Mouse (Mus musculus) left cerebral cortex, adult 11 months (tissue): ENCODE results near the gene Tfeb.

ENCODE experiments used
- DNase-seq: peaks from one replicate; pipeline ENCODE4 v3.0.0; 2022; ENCODE audit warnings: low spot score

Gene Tfeb

GRCm38 (mm10) chr17:47736856-47737255 lies at the start of gene Tfeb:
Gene Tfeb (plus strand): TSS chr17:47737030.
- peak; percentile 93 for DNase-seq

GRCm38 (mm10) chr17:47687409-47688343 lies 49.2 kb upstream of the Tfeb start:
- DNase-seq = peak; percentile 94

- DNase-seq = no peak
Measured at GRCm38 (mm10) chr17:47688344-47688607, 48.6 kb upstream of the Tfeb start, which contains the start of gene Tomm6. Gene Tomm6 (minus strand): TSS chr17:47688386.

- no peak for DNase-seq
Measured at GRCm38 (mm10) chr17:47688608-47689575, 47.9 kb upstream of the Tfeb start, which contains the start of gene Frs3. Gene Frs3 (plus strand): TSS chr17:47689030.

- no peak for DNase-seq
Measured at GRCm38 (mm10) chr17:47689894-47690293, 46.9 kb upstream of the Tfeb start.

- DNase-seq = no peak
Measured at GRCm38 (mm10) chr17:47691650-47692049, 45.2 kb upstream of the Tfeb start.

GRCm38 (mm10) chr17:47693671-47694441 lies 43.0 kb upstream of the Tfeb start:
- no peak for DNase-seq

GRCm38 (mm10) chr17:47694442-47694502 lies 42.6 kb upstream of the Tfeb start, which contains the start of gene Gm21981:
Gene Gm21981 (minus strand): TSS chr17:47694455.
- no peak for DNase-seq

- DNase-seq = peak; percentile 95
Measured at GRCm38 (mm10) chr17:47694503-47695336, 42.1 kb upstream of the Tfeb start, which contains the start of gene Prickle4. Gene Prickle4 (minus strand): TSS chr17:47694736.

GRCm38 (mm10) chr17:47695337-47695710 lies 41.5 kb upstream of the Tfeb start:
- DNase-seq = no peak

GRCm38 (mm10) chr17:47698156-47698555 lies 38.7 kb upstream of the Tfeb start:
- no peak for DNase-seq

- no peak for DNase-seq
Measured at GRCm38 (mm10) chr17:47699055-47699454, 37.8 kb upstream of the Tfeb start.

GRCm38 (mm10) chr17:47701793-47702192 lies 35.0 kb upstream of the Tfeb start:
- no peak for DNase-seq

GRCm38 (mm10) chr17:47702548-47703345 lies 34.1 kb upstream of the Tfeb start:
- DNase-seq = no peak

GRCm38 (mm10) chr17:47703556-47703955 lies 33.3 kb upstream of the Tfeb start:
- DNase-seq = no peak

- no peak for DNase-seq
Measured at GRCm38 (mm10) chr17:47704692-47705091, 32.1 kb upstream of the Tfeb start.

- DNase-seq = no peak
Measured at GRCm38 (mm10) chr17:47706196-47706595, 30.6 kb upstream of the Tfeb start.

GRCm38 (mm10) chr17:47707961-47708360 lies 28.9 kb upstream of the Tfeb start:
- DNase-seq = no peak

- no peak for DNase-seq
Measured at GRCm38 (mm10) chr17:47708972-47709371, 27.9 kb upstream of the Tfeb start.

GRCm38 (mm10) chr17:47710036-47710435 lies 26.8 kb upstream of the Tfeb start:
- no peak for DNase-seq

GRCm38 (mm10) chr17:47711883-47712282 lies 24.9 kb upstream of the Tfeb start:
- no peak for DNase-seq
